Mouse (Mus musculus) kidney, embryonic 16.5 days (tissue): ENCODE data around the gene Mark2. TPM values are rescaled to one million over a fixed set of nuclear protein-coding genes. Genes with fewer than 3 reads are reported as not detected.
"Not testable (repeated sequence)": the region's sequence is repeated elsewhere in the genome, so short reads cannot be mapped to it uniquely, and the experiment has no call there.

ENCODE experiments used
- ATAC-seq: fragments of 200-750 bp; cut with Nextera tagmentation; 2 replicates; pipeline ENCODE4 v1.8.0; 2017; ENCODE audit warnings: moderate TSS enrichment; ENCODE audit not compliant: low FRiP score, low TSS enrichment
- H3K27ac ChIP-seq: fragments of 300-500 bp; sonication (generic); 2 replicates; pipeline ENCODE4 v1.5.1; 2014; ENCODE audit warnings: low read length
- H3K27me3 ChIP-seq: fragments of 300-500 bp; sonication (generic); 2 replicates; pipeline ENCODE4 v1.6.1; 2014; ENCODE audit warnings: low read length, control low read depth, mixed read lengths; ENCODE audit not compliant: insufficient read depth
- H3K36me3 ChIP-seq: fragments of 300-500 bp; sonication (generic); 2 replicates; pipeline ENCODE4 v1.6.1; 2014; ENCODE audit warnings: low read length, control low read depth, mixed read lengths; ENCODE audit not compliant: insufficient read depth
- H3K4me1 ChIP-seq: fragments of 300-500 bp; sonication (generic); 2 replicates; pipeline ENCODE4 v1.6.1; 2014; ENCODE audit warnings: low read length, control low read depth, mixed read lengths; ENCODE audit not compliant: insufficient read depth
- H3K4me2 ChIP-seq: fragments of 300-500 bp; sonication (generic); replicated peaks from 2 replicates; pipeline ENCODE4 v1.6.1; 2014; ENCODE audit warnings: low read depth, low read length
- H3K4me3 ChIP-seq: fragments of 300-500 bp; sonication (generic); 2 replicates; pipeline ENCODE4 v1.5.1; 2014; ENCODE audit warnings: mild to moderate bottlenecking, low read length
- H3K9ac ChIP-seq: fragments of 300-500 bp; sonication (generic); replicated peaks from 2 replicates; pipeline ENCODE4 v1.6.1; 2014; ENCODE audit warnings: low read length
- H3K9me3 ChIP-seq: fragments of 300-500 bp; sonication (generic); 2 replicates; pipeline ENCODE4 v1.6.1; 2016; ENCODE audit warnings: low read length, control low read depth
- WGBS: fragments of 180-500 bp; shearing (Covaris S2); extraction: QIAGEN DNeasy Blood & Tissue Kit; methylation state at CpG from one replicate; pipeline ENCODE4 v1.1.7; 2014; 5-methylcytosine and 5-hydroxymethylcytosine counted together
- polyA plus RNA-seq: library from polyadenylated mRNA; unstranded; fragments of >200 nt; fragmentation: Nextera tagmentation; extraction: Ambion mirVana; gene quantifications from 2 replicates; pipeline ENCODE4 v1.2.1, GENCODE M21; 2015

Gene Mark2
- polyA plus RNA-seq = 40.6 and 44.9 TPM in 2 replicates

- Histone ChIP-seq H3K4me2 (peak within 1 kb of the TSS; percentile 96), H3K36me3 (no peaks in the 10 kb centered on the region)
- peak; percentile 95 for ATAC-seq
Measured at GRCm38 (mm10) chr19:7341512-7342397, at the start of gene Mark2. Gene Mark2, minus strand, starts transcription at chr19:7341860.

GRCm38 (mm10) chr19:7388488-7388887, 46.8 kb upstream of the Mark2 start:
- WGBS = 74% methylated on average over 6 of the region's 6 CpGs
- peaks cover 8% of the 10 kb centered on the region for H3K4me1 ChIP-seq
- H3K9me3 ChIP-seq = peaks cover 26% of the 10 kb centered on the region
- no peaks in the 10 kb centered on the region for H3K27me3 ChIP-seq
- ATAC-seq = no peak
- 0 out of 2 replicates have a peak, but pooled peaks cover 8% of the 10 kb centered on the region for H3K36me3 ChIP-seq
- no peak overlapping the region for H3K9ac ChIP-seq
- no peak overlapping the region for H3K4me3 ChIP-seq
- no peak overlapping the region for H3K27ac ChIP-seq
- H3K4me2 ChIP-seq = no peak overlapping the region

More at GRCm38 (mm10) chr19:7341512-7342397, at the start of gene Mark2:
- Histone ChIP-seq H3K27me3 (no peaks in the 10 kb centered on the region), H3K9ac (peak within 1 kb of the TSS; percentile 93), H3K9me3 (no peaks in the 10 kb centered on the region), H3K4me1 (peaks cover 41% of the 10 kb centered on the region), H3K4me3 (peak within 1 kb of the TSS; percentile 93), H3K27ac (peak within 1 kb of the TSS; percentile 87)
- 2% methylated on average over 58 of the region's 63 CpGs for WGBS

- 67% methylated on average over 2 of the region's 2 CpGs for WGBS
- Histone ChIP-seq H3K4me2 (no peak overlapping the region), H3K4me1 (peaks cover 20% of the 10 kb centered on the region), H3K9me3 (peaks cover 22% of the 10 kb centered on the region), H3K27ac (no peak overlapping the region), H3K36me3 (0 out of 2 replicates have a peak, but pooled peaks cover 8% of the 10 kb centered on the region), H3K9ac (no peak overlapping the region), H3K27me3 (no peaks in the 10 kb centered on the region), H3K4me3 (no peak overlapping the region)
- no peak for ATAC-seq
Measured at GRCm38 (mm10) chr19:7386042-7386441, 44.4 kb upstream of the Mark2 start.

GRCm38 (mm10) chr19:7382903-7383865, 41.5 kb upstream of the Mark2 start, which contains the start of gene Spindoc:
Gene Spindoc, minus strand, starts transcription at chr19:7382994.
- Histone ChIP-seq H3K27me3 (no peaks in the 10 kb centered on the region), H3K27ac (peak within 1 kb of the TSS; percentile 89), H3K4me2 (peak within 1 kb of the TSS; percentile 79), H3K4me1 (peaks cover 27% of the 10 kb centered on the region), H3K9ac (peak within 1 kb of the TSS; percentile 94), H3K4me3 (peak within 1 kb of the TSS; percentile 93), H3K9me3 (peaks cover 13% of the 10 kb centered on the region; the same call in 1 of the 2 replicates), H3K36me3 (peaks cover 11% of the 10 kb centered on the region; the same call in 1 of the 2 replicates)
- peak; percentile 98 for ATAC-seq
- 1% methylated on average over 51 of the region's 52 CpGs for WGBS

- peak overlapping the region; percentile 94 for H3K9ac ChIP-seq
- peaks cover 27% of the 10 kb centered on the region for H3K4me1 ChIP-seq
- peak overlapping the region; percentile 89 for H3K27ac ChIP-seq
- H3K9me3 ChIP-seq = peaks cover 9% of the 10 kb centered on the region; the same call in 1 of the 2 replicates
- peak overlapping the region; percentile 93 for H3K4me3 ChIP-seq
- under 1% methylated on average over 56 of the region's 60 CpGs for WGBS
- no peaks in the 10 kb centered on the region for H3K27me3 ChIP-seq
- peaks cover 11% of the 10 kb centered on the region; the same call in 1 of the 2 replicates for H3K36me3 ChIP-seq
- peak overlapping the region; percentile 79 for H3K4me2 ChIP-seq
- peak; percentile 82 for ATAC-seq
Measured at GRCm38 (mm10) chr19:7382248-7382902, 40.7 kb upstream of the Mark2 start.

- Histone ChIP-seq H3K27ac (peak overlapping the region; percentile 89), H3K4me3 (peak overlapping the region; percentile 93), H3K4me2 (peak overlapping the region; percentile 79), H3K9ac (peak overlapping the region; percentile 94), H3K27me3 (no peaks in the 10 kb centered on the region), H3K4me1 (peaks cover 27% of the 10 kb centered on the region), H3K9me3 (peaks cover 9% of the 10 kb centered on the region; the same call in 1 of the 2 replicates), H3K36me3 (peaks cover 11% of the 10 kb centered on the region; the same call in 1 of the 2 replicates)
- ATAC-seq = no peak
- 1% methylated on average over 8 of the region's 8 CpGs for WGBS
Measured at GRCm38 (mm10) chr19:7381906-7382247, 40.2 kb upstream of the Mark2 start.

- Histone ChIP-seq H3K27ac (no peak overlapping the region), H3K27me3 (no peaks in the 10 kb centered on the region), H3K4me3 (no peak overlapping the region), H3K9ac (no peak overlapping the region), H3K36me3 (peaks cover 31% of the 10 kb centered on the region), H3K4me1 (peaks cover 17% of the 10 kb centered on the region), H3K9me3 (no peaks in the 10 kb centered on the region), H3K4me2 (no peak overlapping the region)
- WGBS = 71% methylated on average over 2 of the region's 2 CpGs
- ATAC-seq = no peak
Measured at GRCm38 (mm10) chr19:7377639-7378038, 36.0 kb upstream of the Mark2 start.

- no peak overlapping the region for H3K4me2 ChIP-seq
- peaks cover 60% of the 10 kb centered on the region for H3K36me3 ChIP-seq
- no peak overlapping the region for H3K9ac ChIP-seq
- H3K27me3 ChIP-seq = no peaks in the 10 kb centered on the region
- 93% methylated on average over 8 of the region's 8 CpGs for WGBS
- ATAC-seq = 0 out of 2 replicates have a peak, but pooled peaks have one; percentile 27
- H3K4me3 ChIP-seq = no peak overlapping the region
- no peak overlapping the region for H3K27ac ChIP-seq
- H3K9me3 ChIP-seq = no peaks in the 10 kb centered on the region
- H3K4me1 ChIP-seq = no peaks in the 10 kb centered on the region
Measured at GRCm38 (mm10) chr19:7374491-7374890, 32.8 kb upstream of the Mark2 start.

- not testable (repeated sequence) for H3K4me3 ChIP-seq, H3K4me1 ChIP-seq, H3K27me3 ChIP-seq, H3K9ac ChIP-seq, ATAC-seq, H3K27ac ChIP-seq, H3K4me2 ChIP-seq, H3K9me3 ChIP-seq
- peaks cover 66% of the 10 kb centered on the region for H3K36me3 ChIP-seq
- WGBS = 91% methylated on average over 4 of the region's 4 CpGs
Measured at GRCm38 (mm10) chr19:7369469-7369868, 27.8 kb upstream of the Mark2 start.
